In the genomic region with DNA sequence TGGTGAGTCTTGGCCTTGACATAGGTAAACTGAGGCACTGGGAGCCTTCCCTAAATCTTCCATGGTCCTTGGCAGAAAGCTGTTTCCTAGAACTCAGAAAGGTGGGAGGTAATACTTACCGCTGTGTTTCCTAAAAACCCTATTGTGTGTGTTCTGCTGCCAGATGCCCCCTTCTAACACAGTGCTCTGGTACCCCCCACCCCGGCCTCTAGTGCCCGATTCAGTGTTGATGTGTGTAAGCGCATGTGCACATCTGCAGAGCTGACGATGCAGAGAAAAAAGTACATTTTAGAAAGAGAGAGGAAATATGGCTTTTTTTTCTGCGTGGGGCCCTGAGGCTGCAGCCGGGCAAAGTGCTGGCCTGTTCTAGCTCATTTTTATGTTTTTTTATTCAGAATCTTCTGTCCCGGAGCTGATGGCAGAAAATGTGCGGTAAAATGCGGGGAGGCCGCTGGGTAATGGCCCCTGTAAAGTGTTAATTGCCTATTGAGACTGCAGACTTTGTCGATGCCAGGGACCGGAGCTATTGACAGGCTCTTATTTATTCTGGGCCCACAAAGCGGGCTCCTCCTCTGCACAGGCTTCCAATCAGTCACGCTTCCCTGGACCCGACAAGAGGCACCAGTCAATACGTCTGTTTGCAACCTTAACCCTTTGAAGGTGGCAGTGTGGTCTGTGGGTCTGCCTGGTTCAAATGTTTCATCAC, we compare ENCODE assay signal across 11 mouse cellular contexts.
DNase-seq lines count a peak whose midpoint lies in the region; ATAC-seq lines count a peak whose summit lies in the region.
"Had no signal": no experiment of that assay in that cellular context is flagged by ENCODE, and none has a peak within 500 bp of the region (broad histone marks: within the 10 kb centered on the region; RNA-seq: fewer than 3 reads in every experiment).

No protein-coding gene starts in this region.

- peak overlapping the region; percentile 69 for H3K27ac ChIP-seq in forebrain, embryonic 15.5 days (replicated peaks)

- peak overlapping the region; percentile 19 for H3K4me3 ChIP-seq in forebrain, embryonic 15.5 days

- H3K36me3 ChIP-seq in forebrain, embryonic 15.5 days: no peaks in the 10 kb centered on the region

- peaks cover 29% of the 10 kb centered on the region for H3K4me1 ChIP-seq in forebrain, embryonic 15.5 days

- intact Hi-C loops in left cerebral cortex, postnatal 36 days (cut with DNase I): no loop called here

- H3K4me2 ChIP-seq in forebrain, embryonic 15.5 days (replicated peaks): peak overlapping the region; percentile 39

- H3K27me3 ChIP-seq in forebrain, embryonic 15.5 days: no peaks in the 10 kb centered on the region

- ATAC-seq in forebrain, embryonic 15.5 days (replicated peaks): peak; percentile 83
- ATAC-seq: intestine, embryonic 16.5 days had no signal

- H3K9ac ChIP-seq in forebrain, embryonic 15.5 days (replicated peaks): peak overlapping the region; percentile 12; the same call in 1 of the 2 replicates

- H3K9me3 ChIP-seq in forebrain, embryonic 15.5 days: no peaks in the 10 kb centered on the region

- DNase-seq in right cerebral cortex, postnatal 10 days (ENCODE audit: low spot score in 2 of 2): peak; percentile 28 to 35
- DNase-seq in right cerebral cortex, adult 18-20 months: no peak
- DNase-seq in mesoderm, embryonic 11.5 days (ENCODE audit: low read depth, low spot score): peak; percentile 59
- DNase-seq in retina, embryonic 14.5 days (ENCODE audit: low spot score): peak; percentile 53
- no peak for DNase-seq in left cerebral cortex, postnatal 36 days (ENCODE audit: low spot score in 2 of 2)
- no peak for DNase-seq in left cerebral cortex, adult 8-10 months (ENCODE audit: low spot score in 2 of 2)
- no peak for DNase-seq in spleen, postnatal 10 days (ENCODE audit: low spot score in 2 of 2)
- DNase-seq: lung, postnatal 14 days; thymus, postnatal 4 days had no signal

- 2% methylated on average over 17 of the region's 17 CpGs for WGBS in forebrain, embryonic 15.5 days

Comparison
In these comparisons a context has a peak if more than half of its experiments do, and no peak if none do; other contexts are left out.
1. DNase-seq: peak in right cerebral cortex, postnatal 10 days (2 of 2), mesoderm, embryonic 11.5 days (single experiment) and retina, embryonic 14.5 days (single experiment); none in right cerebral cortex, adult 18-20 months (single experiment), left cerebral cortex, postnatal 36 days (0 of 2), left cerebral cortex, adult 8-10 months (0 of 2) and spleen, postnatal 10 days (0 of 2).